Mouse (Mus musculus): Measurements from ENCODE around the gene Lrrk1. TPM values are rescaled to one million over a fixed set of nuclear protein-coding genes. Genes with fewer than 3 reads are reported as not detected.

Lrrk1 gene
- polyA plus RNA-seq, 1 experiment from 2014 or later: 4.6 TPM

DNA sequence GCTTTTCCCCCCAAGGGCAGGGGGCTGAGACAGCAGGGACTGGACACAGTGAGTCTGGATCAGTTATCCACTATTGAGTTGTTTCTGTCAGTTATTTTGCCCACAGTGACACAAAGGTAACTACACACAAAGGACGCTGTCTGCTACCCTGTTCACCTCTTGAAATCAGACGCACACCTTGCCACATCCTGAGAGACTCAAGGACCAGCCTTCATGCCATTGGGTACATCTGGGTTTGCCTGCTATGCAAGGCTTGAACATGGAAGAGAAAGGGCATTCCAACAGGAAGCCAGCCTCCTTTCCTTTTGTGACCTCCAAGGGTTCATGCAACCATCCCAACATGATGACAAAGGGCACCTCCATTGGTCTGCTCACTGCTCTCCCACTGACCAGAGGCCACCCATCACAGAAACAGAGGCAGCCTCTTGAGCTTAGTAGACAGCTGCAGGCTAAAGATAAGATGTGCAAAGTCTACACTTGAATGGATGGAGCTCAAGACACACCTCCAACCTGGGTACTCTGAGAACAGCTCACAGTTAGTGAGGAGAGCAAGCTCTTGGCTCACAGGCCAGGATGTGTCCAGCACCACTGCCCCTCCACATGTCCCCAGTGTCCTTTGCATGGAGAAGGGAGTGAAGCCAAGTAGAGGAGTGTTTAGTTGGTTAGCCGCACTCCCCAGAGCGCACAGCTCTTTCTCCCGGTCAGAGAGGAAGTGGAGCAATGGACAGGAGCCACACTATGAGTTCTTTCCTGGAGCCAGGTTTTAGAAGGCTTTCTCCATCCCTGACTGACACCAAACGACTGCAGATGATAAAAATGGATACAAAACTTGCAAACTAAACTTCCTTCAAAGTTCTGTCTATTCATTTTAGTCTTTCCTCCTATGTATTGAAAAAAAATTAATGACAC is 121.0 kb downstream of the Lrrk1 start:
- WGBS: 87% methylated on average over 6 of the region's 6 CpGs
- Histone ChIP-seq H3K36me3 (0 out of 2 replicates have a peak, but pooled peaks cover 2% of the 10 kb centered on the region), H3K27ac (replicated peaks) (0 out of 2 replicates have a peak overlapping the region, but pooled peaks have one; percentile 33), H3K27me3 (ENCODE audit: low read depth, poor library complexity, severe bottlenecking) (no peaks in the 10 kb centered on the region), H3K4me3 (no peak overlapping the region), H3K4me1 (no peaks in the 10 kb centered on the region), H3K9me3 (replicated peaks) (peaks cover 5% of the 10 kb centered on the region; the same call in 1 of the 2 replicates)
- DNase-seq (ENCODE audit: low spot score): no peak

- Histone ChIP-seq H3K4me3 (no peak overlapping the region), H3K9me3 (replicated peaks) (no peaks in the 10 kb centered on the region), H3K36me3 (no peaks in the 10 kb centered on the region), H3K27me3 (ENCODE audit: low read depth, poor library complexity, severe bottlenecking) (no peaks in the 10 kb centered on the region), H3K27ac (replicated peaks) (no peak overlapping the region), H3K4me1 (0 out of 2 replicates have a peak, but pooled peaks cover 4% of the 10 kb centered on the region)
- 83% methylated on average over 5 of the region's 5 CpGs for WGBS
- DNase-seq (ENCODE audit: low spot score): no peak
Measured at GRCm38 (mm10) chr7:66263421-66263820, 124.7 kb downstream of the Lrrk1 start.

GRCm38 (mm10) chr7:66262570-66263156 is 125.5 kb downstream of the Lrrk1 start:
- Histone ChIP-seq H3K27ac (replicated peaks) (no peak overlapping the region), H3K4me1 (0 out of 2 replicates have a peak, but pooled peaks cover 4% of the 10 kb centered on the region), H3K36me3 (no peaks in the 10 kb centered on the region), H3K9me3 (replicated peaks) (no peaks in the 10 kb centered on the region), H3K27me3 (ENCODE audit: low read depth, poor library complexity, severe bottlenecking) (no peaks in the 10 kb centered on the region), H3K4me3 (no peak overlapping the region)
- WGBS: 93% methylated on average over 13 of the region's 13 CpGs
- no peak for DNase-seq (ENCODE audit: low spot score)

- 86% methylated on average over 7 of the region's 7 CpGs for WGBS
- no peak overlapping the region for H3K4me3 ChIP-seq
- H3K36me3 ChIP-seq: no peaks in the 10 kb centered on the region
- no peaks in the 10 kb centered on the region for H3K27me3 ChIP-seq (ENCODE audit: low read depth, poor library complexity, severe bottlenecking)
- DNase-seq (ENCODE audit: low spot score): no peak
- no peak overlapping the region for H3K27ac ChIP-seq (replicated peaks)
- peaks cover 13% of the 10 kb centered on the region for H3K4me1 ChIP-seq
- H3K9me3 ChIP-seq (replicated peaks): no peaks in the 10 kb centered on the region
Measured at GRCm38 (mm10) chr7:66260763-66261390, 127.3 kb downstream of the Lrrk1 start.

GRCm38 (mm10) chr7:66260295-66260694 is 127.9 kb downstream of the Lrrk1 start:
- no peaks in the 10 kb centered on the region for H3K27me3 ChIP-seq (ENCODE audit: low read depth, poor library complexity, severe bottlenecking)
- no peak for DNase-seq (ENCODE audit: low spot score)
- WGBS: 92% methylated on average over 8 of the region's 8 CpGs
- H3K36me3 ChIP-seq: no peaks in the 10 kb centered on the region
- H3K4me1 ChIP-seq: peaks cover 13% of the 10 kb centered on the region
- no peaks in the 10 kb centered on the region for H3K9me3 ChIP-seq (replicated peaks)
- no peak overlapping the region for H3K4me3 ChIP-seq
- H3K27ac ChIP-seq (replicated peaks): no peak overlapping the region

DNA sequence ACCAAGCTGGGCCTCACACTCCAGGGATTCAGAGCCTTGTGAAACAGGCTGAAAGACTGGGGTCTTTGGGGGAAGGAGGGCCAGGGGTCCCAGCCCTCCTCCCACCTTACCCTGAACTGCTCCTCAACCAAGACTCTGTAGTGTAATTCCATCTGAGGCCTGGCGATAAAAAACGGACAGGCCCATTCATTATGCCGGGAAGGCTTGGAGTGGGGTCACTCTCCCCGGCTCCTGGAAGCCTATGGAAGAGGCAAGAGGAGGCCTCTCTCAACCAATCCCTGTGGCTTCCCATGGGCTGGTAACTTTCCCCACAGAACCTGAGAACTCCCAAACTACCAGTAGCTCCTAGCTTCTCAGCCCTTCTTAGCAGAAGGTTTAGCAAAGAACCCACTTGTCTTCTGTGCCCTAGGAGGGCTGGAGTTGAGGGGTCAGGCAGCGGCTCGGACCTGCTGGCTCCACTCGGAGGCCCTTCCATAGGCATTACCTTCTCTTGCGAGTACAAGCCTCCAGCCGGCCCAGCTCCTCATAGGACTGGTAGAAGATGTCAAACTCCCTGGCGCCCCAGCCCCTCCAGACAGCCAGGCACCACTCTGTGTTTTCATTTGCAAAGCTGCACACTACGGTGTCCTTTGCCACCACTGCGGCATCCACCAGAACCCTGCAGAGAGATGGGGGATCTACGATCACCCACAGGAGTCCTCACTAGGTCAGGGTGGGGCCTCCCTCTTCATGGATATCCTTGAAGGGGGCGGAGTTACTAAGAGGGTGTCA is 128.5 kb downstream of the Lrrk1 start:
- Histone ChIP-seq H3K27me3 (ENCODE audit: low read depth, poor library complexity, severe bottlenecking) (no peaks in the 10 kb centered on the region), H3K9me3 (replicated peaks) (no peaks in the 10 kb centered on the region), H3K27ac (replicated peaks) (peak overlapping the region; percentile 18; the same call in 1 of the 2 replicates), H3K4me3 (no peak overlapping the region), H3K36me3 (no peaks in the 10 kb centered on the region), H3K4me1 (peaks cover 13% of the 10 kb centered on the region)
- 88% methylated on average over 14 of the region's 14 CpGs for WGBS
- no peak for DNase-seq (ENCODE audit: low spot score)

DNA sequence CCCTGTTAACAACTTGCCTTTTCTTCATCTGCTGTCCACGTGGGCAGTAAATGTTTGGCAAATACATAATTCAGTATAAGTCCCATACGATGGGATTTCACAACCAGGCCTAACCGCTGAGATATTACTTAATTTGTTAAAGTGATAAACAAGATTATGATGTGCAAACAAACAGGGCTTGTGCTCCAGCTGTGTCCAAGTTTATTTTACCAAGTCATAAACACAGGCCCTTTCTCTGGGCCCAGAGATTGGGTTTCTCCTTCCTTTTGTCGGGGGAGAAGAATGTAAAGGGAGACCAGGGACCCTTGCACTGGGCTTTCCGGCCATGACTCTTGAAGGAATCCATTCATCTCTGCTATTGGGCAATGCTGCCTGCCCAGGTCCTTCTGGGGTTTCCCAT is 129.2 kb downstream of the Lrrk1 start:
- no peak overlapping the region for H3K4me3 ChIP-seq
- no peak for DNase-seq (ENCODE audit: low spot score)
- WGBS: 84% methylated on average over 5 of the region's 5 CpGs
- no peaks in the 10 kb centered on the region for H3K9me3 ChIP-seq (replicated peaks)
- no peaks in the 10 kb centered on the region for H3K36me3 ChIP-seq
- peaks cover 13% of the 10 kb centered on the region for H3K4me1 ChIP-seq
- H3K27ac ChIP-seq (replicated peaks): peak overlapping the region; percentile 18; the same call in 1 of the 2 replicates
- no peaks in the 10 kb centered on the region for H3K27me3 ChIP-seq (ENCODE audit: low read depth, poor library complexity, severe bottlenecking)

GRCm38 (mm10) chr7:66257232-66257631 is 130.9 kb downstream of the Lrrk1 start:
- H3K36me3 ChIP-seq: no peaks in the 10 kb centered on the region
- H3K27ac ChIP-seq (replicated peaks): no peak overlapping the region; the same call in 1 of the 2 replicates
- H3K4me3 ChIP-seq: no peak overlapping the region
- H3K4me1 ChIP-seq: peaks cover 13% of the 10 kb centered on the region
- 86% methylated on average over 5 of the region's 5 CpGs for WGBS
- no peaks in the 10 kb centered on the region for H3K9me3 ChIP-seq (replicated peaks)
- no peaks in the 10 kb centered on the region for H3K27me3 ChIP-seq (ENCODE audit: low read depth, poor library complexity, severe bottlenecking)
- no peak for DNase-seq (ENCODE audit: low spot score)

DNA sequence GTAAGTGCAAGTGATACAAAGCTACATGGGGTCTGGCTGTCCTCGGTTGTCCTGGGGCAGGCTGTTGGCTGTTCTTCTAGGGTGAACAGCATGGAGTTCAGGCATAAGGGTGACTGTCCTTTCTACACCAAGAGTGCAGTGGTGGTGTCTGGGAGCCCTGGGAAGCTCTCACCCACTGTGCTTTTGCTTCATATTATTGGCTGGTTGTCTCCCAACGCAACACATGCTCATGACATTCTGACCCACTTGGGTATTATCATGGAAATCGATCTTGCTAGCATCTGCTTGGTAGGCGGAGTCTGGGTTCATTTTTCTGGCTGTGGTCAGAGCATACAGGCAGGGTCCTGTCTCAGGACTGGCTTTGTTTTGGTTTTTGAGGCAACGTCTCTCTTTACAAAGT is 131.7 kb downstream of the Lrrk1 start:
- Histone ChIP-seq H3K36me3 (no peaks in the 10 kb centered on the region), H3K4me3 (no peak overlapping the region), H3K27me3 (ENCODE audit: low read depth, poor library complexity, severe bottlenecking) (no peaks in the 10 kb centered on the region), H3K27ac (replicated peaks) (no peak overlapping the region), H3K4me1 (peaks cover 13% of the 10 kb centered on the region), H3K9me3 (replicated peaks) (no peaks in the 10 kb centered on the region)
- DNase-seq (ENCODE audit: low spot score): no peak
- WGBS: 85% methylated on average over 5 of the region's 5 CpGs

DNA sequence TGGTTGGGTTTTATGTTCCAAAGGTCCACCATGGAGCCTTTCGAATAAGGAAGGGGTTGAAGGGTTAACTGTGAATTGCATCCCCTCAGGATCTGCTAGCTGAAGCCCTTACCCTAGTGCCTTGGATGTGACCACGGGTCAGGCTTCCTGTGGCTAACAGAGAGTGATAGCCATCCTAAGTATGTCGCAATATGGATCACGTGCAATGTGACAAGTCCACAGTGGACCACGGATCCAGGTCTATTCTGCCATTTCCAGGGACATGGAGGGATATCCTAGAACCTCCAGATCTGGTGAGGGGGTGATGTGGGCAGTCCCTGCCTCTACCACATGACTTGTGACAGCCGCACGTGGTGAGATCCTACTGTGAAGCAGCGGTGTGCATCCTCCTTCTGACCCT is 133.2 kb downstream of the Lrrk1 start:
- no peaks in the 10 kb centered on the region for H3K9me3 ChIP-seq (replicated peaks)
- H3K27me3 ChIP-seq (ENCODE audit: low read depth, poor library complexity, severe bottlenecking): no peaks in the 10 kb centered on the region
- no peak for DNase-seq (ENCODE audit: low spot score)
- H3K27ac ChIP-seq (replicated peaks): no peak overlapping the region
- WGBS: 88% methylated on average over 8 of the region's 8 CpGs
- no peak overlapping the region for H3K4me3 ChIP-seq
- H3K4me1 ChIP-seq: peaks cover 13% of the 10 kb centered on the region
- no peaks in the 10 kb centered on the region for H3K36me3 ChIP-seq

- DNase-seq (ENCODE audit: low spot score): no peak
- WGBS: 93% methylated on average over 8 of the region's 8 CpGs
Measured at GRCm38 (mm10) chr7:66253975-66254651, 134.0 kb downstream of the Lrrk1 start.

DNA sequence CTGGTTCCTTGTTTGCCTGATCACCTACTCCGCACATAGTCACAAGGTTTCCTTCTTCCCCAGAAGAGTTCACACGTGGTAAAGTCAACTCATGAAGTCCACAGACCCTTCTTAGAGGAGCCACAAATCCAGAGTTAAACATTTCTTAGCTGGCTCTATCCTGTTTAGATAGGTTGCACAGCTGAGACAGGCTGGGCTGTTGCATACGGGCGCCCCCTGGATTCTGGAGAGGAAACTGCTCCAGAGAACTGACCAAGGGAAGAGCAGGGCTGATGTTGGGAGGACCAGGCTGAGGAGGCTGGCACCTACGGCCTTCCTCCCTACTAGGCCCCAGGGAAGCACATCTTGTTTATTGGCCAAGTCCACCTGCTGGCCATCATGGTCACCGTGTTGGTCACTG is 138.1 kb downstream of the Lrrk1 start:
- Histone ChIP-seq H3K27me3 (ENCODE audit: low read depth, poor library complexity, severe bottlenecking) (no peaks in the 10 kb centered on the region), H3K9me3 (replicated peaks) (no peaks in the 10 kb centered on the region), H3K4me3 (no peak overlapping the region), H3K4me1 (peaks cover 34% of the 10 kb centered on the region), H3K27ac (replicated peaks) (peak overlapping the region; percentile 86; the same call in 1 of the 2 replicates), H3K36me3 (no peaks in the 10 kb centered on the region)
- WGBS: 31% methylated on average over 6 of the region's 6 CpGs
- DNase-seq (ENCODE audit: low spot score): peak; percentile 66

More at GRCm38 (mm10) chr7:66253975-66254651, 134.0 kb downstream of the Lrrk1 start:
- no peak overlapping the region for H3K27ac ChIP-seq (replicated peaks)
- H3K9me3 ChIP-seq (replicated peaks): no peaks in the 10 kb centered on the region
- H3K36me3 ChIP-seq: no peaks in the 10 kb centered on the region
- H3K4me3 ChIP-seq: no peak overlapping the region
- H3K4me1 ChIP-seq: peaks cover 15% of the 10 kb centered on the region
- no peaks in the 10 kb centered on the region for H3K27me3 ChIP-seq (ENCODE audit: low read depth, poor library complexity, severe bottlenecking)

Data from midbrain, embryonic 10.5 days (tissue).